Mouse (Mus musculus) small intestine, adult 2 months (tissue): ENCODE results near the gene Ccnb3.

Experiments used
- CTCF ChIP-seq: fragments of 200-500 bp; IDR thresholded peaks from 2 replicates; pipeline ENCODE4 v1.5.1; 2012; ENCODE audit warnings: low read depth, mild to moderate bottlenecking, control low read depth, inconsistent platforms, low read length, moderate library complexity, mixed read lengths; ENCODE audit not compliant: insufficient replicate concordance, insufficient read length; ENCODE audit errors: extremely low read depth
- POLR2A ChIP-seq: fragments of 200-500 bp; IDR thresholded peaks from 2 replicates; pipeline ENCODE4 v1.6.1; 2012; ENCODE audit warnings: low read depth, mild to moderate bottlenecking, control low read depth, inconsistent platforms, low read length, moderate library complexity

DNA sequence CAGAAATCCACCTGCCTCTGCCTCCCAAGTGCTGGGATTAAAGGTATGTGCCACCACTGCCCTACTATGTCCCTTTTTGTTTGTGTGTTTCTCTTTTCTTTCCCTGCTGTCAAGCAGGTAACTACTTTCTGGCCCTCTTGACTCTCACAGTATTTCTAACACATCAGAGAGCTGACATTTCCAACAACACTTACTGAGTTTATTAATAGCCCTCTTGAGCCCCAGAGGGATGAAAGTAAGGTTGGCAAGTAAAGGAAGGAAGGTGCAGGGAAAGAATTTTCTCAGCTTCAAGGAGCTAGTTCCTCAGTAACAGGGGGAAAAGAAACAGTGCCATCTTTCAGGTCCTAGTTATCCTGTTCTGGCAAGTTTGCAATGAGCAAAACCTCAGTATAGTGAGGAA, 48.9 kb upstream of the Ccnb3 start:
- TF ChIP-seq CTCF: no peak
- no peak for TF ChIP-seq POLR2A
